Mouse (Mus musculus) megakaryocyte, embryonic 14.5 days (primary cell): ENCODE results near the gene Osbpl2. TPM values are rescaled to one million over a fixed set of nuclear protein-coding genes. Genes with fewer than 3 reads are reported as not detected.

Experiments used
- H3K27me3 ChIP-seq: replicated peaks from 2 replicates; pipeline ENCODE3; 2012; ENCODE audit warnings: inconsistent platforms
- H3K36me3 ChIP-seq: replicated peaks from 2 replicates; pipeline ENCODE3; 2012; ENCODE audit warnings: low read length, inconsistent platforms, mixed read lengths
- H3K4me1 ChIP-seq: 2 replicates; pipeline ENCODE4 v1.6.1; 2012; ENCODE audit warnings: inconsistent platforms
- H3K4me3 ChIP-seq: replicated peaks from 2 replicates; pipeline ENCODE3; 2012; ENCODE audit warnings: moderate library complexity, mild to moderate bottlenecking, inconsistent platforms
- H3K9me3 ChIP-seq: 2 replicates; pipeline ENCODE4 v1.6.1; 2012; ENCODE audit warnings: inconsistent platforms
- FLI1 ChIP-seq: IDR thresholded peaks from 2 replicates; pipeline ENCODE4 v1.6.1; 2012; ENCODE audit warnings: low read length, inconsistent platforms, mixed read lengths
- GATA1 ChIP-seq: IDR thresholded peaks from 3 replicates; pipeline ENCODE4 v1.6.1; 2012; ENCODE audit warnings: mixed read lengths, low read length, inconsistent platforms, borderline replicate concordance
- polyA plus RNA-seq: library from polyadenylated mRNA; stranded (reverse); fragments of >175 nt; gene quantifications from 2 replicates; pipeline ENCODE4 v1.2.3, GENCODE M21; 2012; ENCODE audit warnings: low replicate concordance; ENCODE audit not compliant: insufficient read depth

The Osbpl2 gene
- polyA plus RNA-seq, 1 experiment, result 18.4 TPM

GRCm38 (mm10) chr2:180208976-180209375, 89.9 kb downstream of the Osbpl2 start:
- peaks cover 14% of the 10 kb centered on the region for H3K9me3 ChIP-seq
- H3K36me3 ChIP-seq, result peaks cover 5% of the 10 kb centered on the region

GRCm38 (mm10) chr2:180212255-180212654, 93.1 kb downstream of the Osbpl2 start:
- peaks cover 40% of the 10 kb centered on the region for H3K4me1 ChIP-seq
- TF ChIP-seq GATA1 (no peak), FLI1 (no peak)
- no peaks in the 10 kb centered on the region for H3K36me3 ChIP-seq
- H3K9me3 ChIP-seq, result peaks cover 14% of the 10 kb centered on the region
- no peak overlapping the region for H3K4me3 ChIP-seq
- peaks cover 10% of the 10 kb centered on the region for H3K27me3 ChIP-seq

More at GRCm38 (mm10) chr2:180208976-180209375, 89.9 kb downstream of the Osbpl2 start:
- Histone ChIP-seq H3K4me3 (no peak overlapping the region), H3K27me3 (peaks cover 17% of the 10 kb centered on the region), H3K4me1 (peaks cover 13% of the 10 kb centered on the region; the same call in 1 of the 2 replicates)
- no peak for TF ChIP-seq FLI1
- TF ChIP-seq GATA1, result no peak

Other genes with a start within 250 kb of the Osbpl2 start
- 9.1 and 14.6 TPM in 2 replicates for gene Taf4, start 142.7 kb upstream of the Osbpl2 start, polyA plus RNA-seq
- gene Lsm14b, start 94.3 kb upstream of the Osbpl2 start, polyA plus RNA-seq, result 17.3 and 46.0 TPM in 2 replicates
- gene Psma7, start 76.9 kb upstream of the Osbpl2 start, polyA plus RNA-seq, result 52.5 and 97.9 TPM in 2 replicates
- gene Ss18l1, start 76.8 kb upstream of the Osbpl2 start, polyA plus RNA-seq, result 0.54 and 0.75 TPM in 2 replicates
- gene Mtg2, start 48.7 kb upstream of the Osbpl2 start, polyA plus RNA-seq, result 2.3 and 13.9 TPM in 2 replicates
- gene Hrh3, start 14.8 kb upstream of the Osbpl2 start, polyA plus RNA-seq, result not detected in 2 replicates
- gene Adrm1, start 52.2 kb downstream of the Osbpl2 start, polyA plus RNA-seq, result 509 and 1,399 TPM in 2 replicates
- gene Lama5, start 106.6 kb downstream of the Osbpl2 start, polyA plus RNA-seq, result 0.23 and 3.4 TPM in 2 replicates
- 99.7 and 1,213 TPM in 2 replicates for gene Rps21, start 138.1 kb downstream of the Osbpl2 start, polyA plus RNA-seq
- 8.4 and 46.3 TPM in 2 replicates for gene Cables2, start 154.2 kb downstream of the Osbpl2 start, polyA plus RNA-seq
- 0.96 TPM in 1 of 2 replicates, not detected in the other for gene Rbbp8nl, start 170.6 kb downstream of the Osbpl2 start, polyA plus RNA-seq
- not detected in 2 replicates for gene Gata5, start 215.4 kb downstream of the Osbpl2 start, polyA plus RNA-seq